ENCODE assay signal across 9 mouse cellular contexts in the genomic region with DNA sequence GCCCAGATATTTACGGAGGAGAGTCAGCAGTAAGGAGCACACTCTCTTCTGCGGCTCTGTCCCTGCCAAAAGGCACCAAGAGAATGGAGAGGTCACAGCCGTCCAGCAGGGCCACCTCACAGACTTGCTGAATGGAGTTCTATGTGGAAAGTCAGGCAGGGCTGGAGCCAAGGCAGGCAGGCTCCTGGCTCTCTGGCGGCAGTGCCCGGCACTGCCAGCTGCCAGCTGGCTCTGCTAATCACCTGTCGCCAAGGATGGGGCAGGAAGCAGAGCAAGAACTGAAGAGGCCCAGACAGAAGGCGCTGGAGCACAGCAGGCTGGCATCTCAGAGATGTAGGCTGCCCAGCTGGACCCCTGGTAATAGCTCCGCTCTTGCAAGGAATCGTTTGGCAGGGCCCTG.
DNase-seq lines count a peak whose midpoint lies in the region; ATAC-seq and TF ChIP-seq lines count a peak whose summit lies in the region.
"Had no signal": no experiment of that assay in that cellular context is flagged by ENCODE, and none has a peak within 500 bp of the region (broad histone marks: within the 10 kb centered on the region; RNA-seq: fewer than 3 reads in every experiment).

No protein-coding gene starts in this region.

- ATAC-seq in hindbrain, embryonic 14.5 days (ENCODE audit: low FRiP score): peak; percentile 70
- ATAC-seq in midbrain, postnatal 0 days (ENCODE audit: low FRiP score): peak; percentile 68
- ATAC-seq in activated CD4-positive, CD25-positive, alpha-beta regulatory T cell, adult 4 months: no peak

- H3K4me2 ChIP-seq in hindbrain, embryonic 14.5 days (replicated peaks): no peak overlapping the region
- H3K4me2 ChIP-seq in midbrain, postnatal 0 days (ENCODE audit: low read depth, low read length, poor library complexity, severe bottlenecking): no peak overlapping the region

- no peak for TF ChIP-seq POLR2A in ES-Bruce4 (IDR thresholded peaks at IDR 0.05; ENCODE audit: insufficient read depth, low read length)

- peak overlapping the region; percentile 16; the same call in 1 of the 2 replicates for H3K4me3 ChIP-seq in ES-Bruce4 (ENCODE audit: low read depth, low read length)
- H3K4me3 ChIP-seq in hindbrain, embryonic 14.5 days (replicated peaks; ENCODE audit: low read length): no peak overlapping the region
- H3K4me3 ChIP-seq in midbrain, postnatal 0 days (ENCODE audit: low read depth, low read length): no peak overlapping the region

- peak; percentile 36 for DNase-seq in adipocyte (ENCODE audit: low spot score)
- DNase-seq in frontal cortex, postnatal 10 days (ENCODE audit: low spot score in 2 of 2): peak; percentile 51 to 59
- peak; percentile 57 for DNase-seq in hindbrain, embryonic 14.5 days (ENCODE audit: low spot score)
- DNase-seq in midbrain, postnatal 0 days (ENCODE audit: low spot score): peak; percentile 92
- DNase-seq in urinary bladder, postnatal 36 days (ENCODE audit: low spot score in 2 of 2): no peak
- no peak for DNase-seq in urinary bladder, adult 18-20 months (ENCODE audit: low spot score in 2 of 2)

- WGBS in hindbrain, embryonic 14.5 days: 25% methylated on average over 9 of the region's 9 CpGs
- 38% methylated on average over 9 of the region's 9 CpGs for WGBS in midbrain, postnatal 0 days

- no peaks in the 10 kb centered on the region for H3K4me1 ChIP-seq in ES-Bruce4 (ENCODE audit: control insufficient read depth, insufficient read depth, low read length)
- peaks cover 26% of the 10 kb centered on the region for H3K4me1 ChIP-seq in hindbrain, embryonic 14.5 days (replicated peaks; ENCODE audit: control insufficient read depth, insufficient read depth, low read length)
- H3K4me1 ChIP-seq in midbrain, postnatal 0 days (ENCODE audit: insufficient read depth, low read length): peaks cover 3% of the 10 kb centered on the region; the same call in 1 of the 2 replicates

- H3K9me3 ChIP-seq in ES-Bruce4 (replicated peaks; ENCODE audit: control insufficient read depth, insufficient read depth, low read length, poor library complexity, severe bottlenecking): no peaks in the 10 kb centered on the region
- no peaks in the 10 kb centered on the region for H3K9me3 ChIP-seq in hindbrain, embryonic 14.5 days (ENCODE audit: control insufficient read depth, low read length)
- H3K9me3 ChIP-seq in midbrain, postnatal 0 days (ENCODE audit: low read length): no peaks in the 10 kb centered on the region

- H3K36me3 ChIP-seq in ES-Bruce4 (ENCODE audit: control insufficient read depth, insufficient read depth, low read length, poor library complexity, severe bottlenecking): no peaks in the 10 kb centered on the region
- H3K36me3 ChIP-seq in hindbrain, embryonic 14.5 days (replicated peaks; ENCODE audit: control insufficient read depth, insufficient read depth): no peaks in the 10 kb centered on the region
- no peaks in the 10 kb centered on the region for H3K36me3 ChIP-seq in midbrain, postnatal 0 days (ENCODE audit: insufficient read depth, low read length)

- TF ChIP-seq CTCF in ES-Bruce4 (IDR thresholded peaks at IDR 0.05; ENCODE audit: low read depth, low read length): no peak
- TF ChIP-seq CTCF in midbrain, postnatal 0 days (IDR thresholded peaks at IDR 0.05): 0 out of 2 replicates have a peak, but pooled peaks have one; percentile 30

- no peak overlapping the region for H3K9ac ChIP-seq in ES-Bruce4 (ENCODE audit: low read depth, poor library complexity, severe bottlenecking)
- H3K9ac ChIP-seq in hindbrain, embryonic 14.5 days: no peak overlapping the region
- no peak overlapping the region for H3K9ac ChIP-seq in midbrain, postnatal 0 days (replicated peaks; ENCODE audit: low read length, poor library complexity, severe bottlenecking)

- no peak overlapping the region for H3K27ac ChIP-seq in ES-Bruce4 (ENCODE audit: insufficient read depth, low read length)
- no peak overlapping the region for H3K27ac ChIP-seq in hindbrain, embryonic 14.5 days
- H3K27ac ChIP-seq in midbrain, postnatal 0 days (ENCODE audit: low read depth, low read length): no peak overlapping the region
- H3K27ac ChIP-seq: macrophage had no signal

- no peaks in the 10 kb centered on the region for H3K27me3 ChIP-seq in ES-Bruce4 (ENCODE audit: control insufficient read depth, insufficient read depth, low read length, poor library complexity, severe bottlenecking)
- H3K27me3 ChIP-seq in hindbrain, embryonic 14.5 days (ENCODE audit: control insufficient read depth, insufficient read depth, low read length): no peaks in the 10 kb centered on the region; the same call in 1 of the 2 replicates
- no peaks in the 10 kb centered on the region for H3K27me3 ChIP-seq in midbrain, postnatal 0 days (ENCODE audit: insufficient read depth, low read length)

- TF ChIP-seq EP300 in ES-Bruce4 (IDR thresholded peaks at IDR 0.05; ENCODE audit: insufficient read depth, low read depth, low read length): no peak

Comparison
In these comparisons a context has a peak if more than half of its experiments do, and no peak if none do; other contexts are left out.
1. DNase-seq: peak in adipocyte (single experiment), frontal cortex, postnatal 10 days (2 of 2), hindbrain, embryonic 14.5 days (single experiment) and midbrain, postnatal 0 days (single experiment); none in urinary bladder, postnatal 36 days (0 of 2) and urinary bladder, adult 18-20 months (0 of 2).